Mouse (Mus musculus) lung, embryonic 15.5 days (tissue): ENCODE measurements around the gene Hoxd8. TPM values are rescaled to one million over a fixed set of nuclear protein-coding genes. Genes with fewer than 3 reads are reported as not detected.

Experiments used
- ATAC-seq: fragments of 200-750 bp; cut with Nextera tagmentation; 2 replicates; pipeline ENCODE4 v1.8.0; 2017; ENCODE audit warnings: moderate number of reproducible peaks, borderline replicate concordance; ENCODE audit not compliant: low FRiP score, low TSS enrichment; ENCODE audit errors: extremely low read depth
- H3K27ac ChIP-seq: fragments of 300-500 bp; sonication (generic); 2 replicates; pipeline ENCODE4 v1.5.1; 2015; ENCODE audit warnings: moderate library complexity, mild to moderate bottlenecking, inconsistent platforms
- H3K27me3 ChIP-seq: fragments of 300-500 bp; sonication (generic); 2 replicates; pipeline ENCODE4 v1.6.1; 2015; ENCODE audit warnings: inconsistent platforms
- H3K36me3 ChIP-seq: fragments of 300-500 bp; sonication (generic); 2 replicates; pipeline ENCODE4 v1.6.1; 2015; ENCODE audit warnings: inconsistent platforms
- H3K4me1 ChIP-seq: fragments of 300-500 bp; sonication (generic); 2 replicates; pipeline ENCODE4 v1.6.1; 2015; ENCODE audit warnings: inconsistent platforms
- H3K4me2 ChIP-seq: fragments of 300-500 bp; sonication (generic); 2 replicates; pipeline ENCODE4 v1.6.1; 2015; ENCODE audit warnings: inconsistent platforms, mild to moderate bottlenecking, moderate library complexity
- H3K4me3 ChIP-seq: fragments of 300-500 bp; sonication (generic); 2 replicates; pipeline ENCODE4 v1.5.1; 2015; ENCODE audit warnings: mild to moderate bottlenecking, inconsistent platforms
- H3K9ac ChIP-seq: fragments of 300-500 bp; sonication (generic); 2 replicates; pipeline ENCODE4 v1.6.1; 2015; ENCODE audit warnings: inconsistent platforms
- H3K9me3 ChIP-seq: fragments of 300-500 bp; sonication (generic); 2 replicates; pipeline ENCODE4 v1.6.1; 2016; ENCODE audit warnings: inconsistent platforms
- WGBS: fragments of 180-500 bp; shearing (Covaris S2); methylation state at CpG from one replicate; pipeline ENCODE4 v1.1.7; 2015; 5-methylcytosine and 5-hydroxymethylcytosine counted together
- polyA plus RNA-seq: library from polyadenylated mRNA; unstranded; fragments of >200 nt; fragmentation: Nextera tagmentation; extraction: Ambion mirVana; gene quantifications from 2 replicates; pipeline ENCODE4 v1.2.1, GENCODE M21; 2015

Hoxd8 gene
- polyA plus RNA-seq, 1 experiment from 2014 or later, result 0.39 TPM

GRCm38 (mm10) chr2:74671847-74672246 lies 32.6 kb upstream of the Hoxd8 start:
- Histone ChIP-seq H3K36me3 (no peaks in the 10 kb centered on the region), H3K9me3 (no peaks in the 10 kb centered on the region), H3K9ac (no peak overlapping the region), H3K27ac (no peak overlapping the region), H3K4me2 (no peak overlapping the region), H3K4me1 (peaks cover 17% of the 10 kb centered on the region), H3K4me3 (no peak overlapping the region), H3K27me3 (peaks cover 99% of the 10 kb centered on the region)
- no peak for ATAC-seq
- 12% methylated on average over 5 of the region's 5 CpGs for WGBS

- Histone ChIP-seq H3K36me3 (no peaks in the 10 kb centered on the region), H3K9ac (no peak overlapping the region), H3K4me2 (peak overlapping the region; percentile 54), H3K27me3 (peaks cover 99% of the 10 kb centered on the region), H3K4me3 (peak overlapping the region; percentile 21), H3K27ac (no peak overlapping the region), H3K9me3 (no peaks in the 10 kb centered on the region), H3K4me1 (peaks cover 16% of the 10 kb centered on the region)
- ATAC-seq, result no peak
- 7% methylated on average over 40 of the region's 40 CpGs for WGBS
Measured at GRCm38 (mm10) chr2:74672481-74673362, 31.7 kb upstream of the Hoxd8 start.

GRCm38 (mm10) chr2:74673835-74674425 lies 30.5 kb upstream of the Hoxd8 start:
- 2% methylated on average over 24 of the region's 24 CpGs for WGBS
- no peak overlapping the region for H3K4me3 ChIP-seq
- H3K36me3 ChIP-seq, result no peaks in the 10 kb centered on the region
- no peak overlapping the region for H3K9ac ChIP-seq
- ATAC-seq, result no peak
- H3K27ac ChIP-seq, result no peak overlapping the region
- peaks cover 99% of the 10 kb centered on the region for H3K27me3 ChIP-seq
- H3K4me2 ChIP-seq, result no peak overlapping the region
- H3K4me1 ChIP-seq, result peaks cover 5% of the 10 kb centered on the region; the same call in 1 of the 2 replicates
- no peaks in the 10 kb centered on the region for H3K9me3 ChIP-seq

GRCm38 (mm10) chr2:74674881-74675665 lies 29.3 kb upstream of the Hoxd8 start, which contains the start of gene Hoxd12:
Gene Hoxd12, plus strand, starts transcription at chr2:74675013.
- no peak within 1 kb of the TSS for H3K4me3 ChIP-seq
- ATAC-seq, result no peak
- no peak within 1 kb of the TSS for H3K9ac ChIP-seq
- H3K9me3 ChIP-seq, result no peaks in the 10 kb centered on the region
- H3K4me1 ChIP-seq, result peaks cover 5% of the 10 kb centered on the region; the same call in 1 of the 2 replicates
- H3K4me2 ChIP-seq, result no peak within 1 kb of the TSS
- no peaks in the 10 kb centered on the region for H3K36me3 ChIP-seq
- 3% methylated on average over 47 of the region's 47 CpGs for WGBS
- H3K27me3 ChIP-seq, result peaks cover 99% of the 10 kb centered on the region
- no peak within 1 kb of the TSS for H3K27ac ChIP-seq

- ATAC-seq, result no peak
- Histone ChIP-seq H3K4me1 (peaks cover 5% of the 10 kb centered on the region; the same call in 1 of the 2 replicates), H3K4me3 (no peak overlapping the region), H3K36me3 (no peaks in the 10 kb centered on the region), H3K27me3 (peaks cover 100% of the 10 kb centered on the region), H3K9ac (no peak overlapping the region), H3K4me2 (no peak overlapping the region), H3K9me3 (no peaks in the 10 kb centered on the region), H3K27ac (no peak overlapping the region)
- WGBS, result 6% methylated on average over 24 of the region's 24 CpGs
Measured at GRCm38 (mm10) chr2:74675666-74676282, 28.6 kb upstream of the Hoxd8 start.

GRCm38 (mm10) chr2:74676376-74677052 lies 27.9 kb upstream of the Hoxd8 start:
- peaks cover 100% of the 10 kb centered on the region for H3K27me3 ChIP-seq
- WGBS, result 6% methylated on average over 9 of the region's 9 CpGs
- H3K4me1 ChIP-seq, result peaks cover 5% of the 10 kb centered on the region; the same call in 1 of the 2 replicates
- H3K36me3 ChIP-seq, result no peaks in the 10 kb centered on the region
- H3K9ac ChIP-seq, result no peak overlapping the region
- no peaks in the 10 kb centered on the region for H3K9me3 ChIP-seq
- H3K27ac ChIP-seq, result no peak overlapping the region
- ATAC-seq, result no peak
- H3K4me2 ChIP-seq, result no peak overlapping the region
- no peak overlapping the region for H3K4me3 ChIP-seq

GRCm38 (mm10) chr2:74677106-74677505 lies 27.3 kb upstream of the Hoxd8 start:
- H3K4me2 ChIP-seq, result no peak overlapping the region
- no peak overlapping the region for H3K27ac ChIP-seq
- H3K4me3 ChIP-seq, result no peak overlapping the region
- H3K9ac ChIP-seq, result no peak overlapping the region
- H3K36me3 ChIP-seq, result no peaks in the 10 kb centered on the region
- 16% methylated on average over 2 of the region's 2 CpGs for WGBS
- H3K27me3 ChIP-seq, result peaks cover 100% of the 10 kb centered on the region
- H3K9me3 ChIP-seq, result no peaks in the 10 kb centered on the region
- H3K4me1 ChIP-seq, result peaks cover 8% of the 10 kb centered on the region
- no peak for ATAC-seq

- Histone ChIP-seq H3K36me3 (no peaks in the 10 kb centered on the region), H3K27ac (no peak within 1 kb of the TSS), H3K27me3 (peaks cover 100% of the 10 kb centered on the region), H3K4me3 (no peak within 1 kb of the TSS), H3K4me1 (peaks cover 13% of the 10 kb centered on the region), H3K4me2 (no peak within 1 kb of the TSS), H3K9me3 (no peaks in the 10 kb centered on the region), H3K9ac (no peak within 1 kb of the TSS)
- ATAC-seq, result no peak
- WGBS, result 3% methylated on average over 15 of the region's 15 CpGs
Measured at GRCm38 (mm10) chr2:74678891-74679595, 25.4 kb upstream of the Hoxd8 start, which contains the start of gene Hoxd11. Gene Hoxd11, plus strand, starts transcription at chr2:74679557.

GRCm38 (mm10) chr2:74679596-74679971 lies 24.8 kb upstream of the Hoxd8 start:
- Histone ChIP-seq H3K4me2 (no peak overlapping the region), H3K9ac (no peak overlapping the region), H3K27me3 (peaks cover 100% of the 10 kb centered on the region), H3K9me3 (no peaks in the 10 kb centered on the region), H3K4me3 (no peak overlapping the region), H3K4me1 (peaks cover 13% of the 10 kb centered on the region), H3K27ac (no peak overlapping the region), H3K36me3 (no peaks in the 10 kb centered on the region)
- ATAC-seq, result no peak
- under 1% methylated on average over 26 of the region's 26 CpGs for WGBS

GRCm38 (mm10) chr2:74679980-74680379 lies 24.4 kb upstream of the Hoxd8 start:
- no peak for ATAC-seq
- Histone ChIP-seq H3K36me3 (no peaks in the 10 kb centered on the region), H3K4me3 (no peak overlapping the region)

More at GRCm38 (mm10) chr2:74679980-74680379, 24.4 kb upstream of the Hoxd8 start:
- Histone ChIP-seq H3K4me2 (no peak overlapping the region), H3K4me1 (peaks cover 13% of the 10 kb centered on the region), H3K9me3 (no peaks in the 10 kb centered on the region), H3K27ac (no peak overlapping the region), H3K27me3 (peaks cover 100% of the 10 kb centered on the region), H3K9ac (no peak overlapping the region)
- under 1% methylated on average over 23 of the region's 23 CpGs for WGBS
